Mouse (Mus musculus): ENCODE results near the gene Cpd. TPM values are rescaled to one million over a fixed set of nuclear protein-coding genes. Genes with fewer than 3 reads are reported as not detected.

Gene Cpd
- total and polyA plus RNA-seq, 3 experiments, result 11.2 to 28.5 (median 27.7) TPM

GRCm38 (mm10) chr11:76891171-76891570 is 44.4 kb upstream of the Cpd start:
- in situ Hi-C loops (cut with MboI; ENCODE audit: low pct_ligation_motif_present, low pct_unique_long_range_greater_than_20kb, low sequenced_read_pairs), result loop anchor here (5.0 to 10.0 kb wide), 2 partner anchors 104 to 196 kb away; no protein-coding TSS in a partner anchor
- H3K27me3 ChIP-seq (replicated peaks), result no peaks in the 10 kb centered on the region

DNA sequence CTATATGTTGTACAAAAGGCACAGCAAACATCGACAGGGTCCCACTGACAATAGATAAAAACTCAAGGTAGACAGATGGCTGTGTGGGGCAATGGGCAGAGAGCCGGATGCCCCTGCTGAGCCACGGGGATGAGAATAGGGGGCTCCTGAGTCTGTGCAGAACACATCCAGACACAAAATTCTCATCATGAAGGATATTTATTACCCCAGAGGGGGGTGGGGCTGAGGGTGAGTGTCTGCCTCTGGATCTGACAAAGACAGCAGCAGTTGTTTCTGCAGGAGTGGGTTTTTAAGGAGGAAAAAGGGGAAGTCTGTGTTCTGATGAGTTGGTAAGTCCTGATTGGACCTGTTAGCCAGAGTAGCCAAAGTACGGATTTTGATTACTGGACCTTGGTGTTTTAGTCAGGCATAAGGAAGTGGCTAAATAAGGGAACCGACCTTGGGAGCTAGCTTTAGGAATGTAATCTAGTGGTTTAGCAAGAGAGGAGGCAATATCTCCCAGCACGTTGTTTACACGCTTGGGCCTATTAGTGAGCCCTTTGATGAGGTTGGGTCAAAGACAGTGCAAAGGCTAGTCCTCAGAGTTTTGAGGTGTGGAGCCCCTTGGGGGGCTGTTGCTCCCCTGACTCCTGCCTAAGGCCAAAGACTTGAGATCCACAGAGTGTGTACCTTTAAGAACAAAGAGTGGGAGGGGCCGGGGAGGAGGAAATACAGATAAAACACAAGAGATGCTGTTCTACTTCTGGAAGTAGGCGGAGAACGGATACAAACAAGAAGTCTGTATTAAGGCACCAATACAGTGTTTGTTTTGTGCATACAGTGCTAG is 42.7 kb upstream of the Cpd start:
- H3K27me3 ChIP-seq (replicated peaks), result no peaks in the 10 kb centered on the region
- no peak overlapping the region for H3K9ac ChIP-seq (ENCODE audit: insufficient read depth, low read depth)
- TF ChIP-seq ZNF384 (IDR thresholded peaks at IDR 0.05; ENCODE audit: low read depth, low read length), result no peak
- no peak for TF ChIP-seq ZC3H11A (IDR thresholded peaks at IDR 0.05; ENCODE audit: low read depth, low read length)
- TF ChIP-seq CTCF (conservative IDR thresholded peaks at IDR 0.05 in 1 of 2, IDR thresholded peaks at IDR 0.05 in 1 of 2; ENCODE audit: low read depth in 2 of 2, low read length in 2 of 2), result no peak
- no peak for TF ChIP-seq RAD21 (IDR thresholded peaks at IDR 0.05; ENCODE audit: low read depth, low read length)
- TF ChIP-seq NRF1 (IDR thresholded peaks at IDR 0.05; ENCODE audit: low read depth, low read length), result no peak
- TF ChIP-seq SMC3 (IDR thresholded peaks at IDR 0.05; ENCODE audit: low read depth, low read length), result no peak
- TF ChIP-seq USF1 (IDR thresholded peaks at IDR 0.05; ENCODE audit: low read depth, low read length), result no peak
- TF ChIP-seq MEF2A (IDR thresholded peaks at IDR 0.05; ENCODE audit: borderline replicate concordance, low read depth, low read length), result no peak
- TF ChIP-seq POLR2A (IDR thresholded peaks at IDR 0.05; ENCODE audit: low read depth, low read length), result no peak
- TF ChIP-seq ELF1 (IDR thresholded peaks at IDR 0.05; ENCODE audit: low read depth, low read length), result no peak
- no peak for TF ChIP-seq NELFE (IDR thresholded peaks at IDR 0.05; ENCODE audit: low read depth, low read length)
- no peak for TF ChIP-seq PAX5 (IDR thresholded peaks at IDR 0.05; ENCODE audit: low read length)
- no peak for TF ChIP-seq ZKSCAN1 (IDR thresholded peaks at IDR 0.05; ENCODE audit: borderline replicate concordance, low read depth, low read length)
- TF ChIP-seq BHLHE40 (IDR thresholded peaks at IDR 0.05; ENCODE audit: low read depth, low read length), result no peak
- TF ChIP-seq MAFK (IDR thresholded peaks at IDR 0.05; ENCODE audit: insufficient replicate concordance, low read length), result no peak
- TF ChIP-seq TBP (conservative IDR thresholded peaks at IDR 0.05; ENCODE audit: low read depth, low read length), result no peak
- no peak for TF ChIP-seq E2F4 (IDR thresholded peaks at IDR 0.05; ENCODE audit: insufficient replicate concordance, low read depth, low read length)
- no peaks in the 10 kb centered on the region for H3K79me2 ChIP-seq (replicated peaks; ENCODE audit: control insufficient read depth, extremely low read depth, insufficient read depth, poor library complexity, severe bottlenecking)
- H3K27ac ChIP-seq (ENCODE audit: insufficient read depth, low read depth), result no peak overlapping the region
- no peak for DNase-seq (ENCODE audit: extremely low read depth)
- peaks cover 9 to 36% of the 10 kb centered on the region in 2 experiments; a peak in 3 of 4 replicates for H3K4me1 ChIP-seq (ENCODE audit: control insufficient read depth in 1 of 2, insufficient read depth in 2 of 2)
- no peaks in the 10 kb centered on the region for H3K36me3 ChIP-seq (replicated peaks in 1 of 2; ENCODE audit: control insufficient read depth in 1 of 2, insufficient read depth in 1 of 2, low read length in 1 of 2)
- in situ Hi-C loops (cut with MboI; ENCODE audit: low pct_ligation_motif_present, low pct_unique_long_range_greater_than_20kb, low sequenced_read_pairs) (loop anchor here (5.0 to 10.0 kb wide), 2 partner anchors 102 to 195 kb away; no protein-coding TSS in a partner anchor), dilution Hi-C loops (cut with MboI; ENCODE audit: extremely low pct_ligation_motif_present, extremely low pct_unique_long_range_greater_than_20kb, low sequenced_read_pairs) (no loop called here)
- no peaks in the 10 kb centered on the region for H3K9me3 ChIP-seq (replicated peaks; ENCODE audit: low read length)
- H3K4me2 ChIP-seq (ENCODE audit: insufficient read depth, low read depth, poor library complexity, severe bottlenecking), result no peak overlapping the region
- H3K4me3 ChIP-seq (replicated peaks in 1 of 3; ENCODE audit: low read depth in 2 of 3, low read length in 2 of 3, poor library complexity in 1 of 3), result no peak overlapping the region

More at GRCm38 (mm10) chr11:76891171-76891570, 44.4 kb upstream of the Cpd start:
- no peak for DNase-seq (ENCODE audit: extremely low read depth)
- Histone ChIP-seq H3K79me2 (replicated peaks; ENCODE audit: control insufficient read depth, extremely low read depth, insufficient read depth, poor library complexity, severe bottlenecking) (no peaks in the 10 kb centered on the region), H3K9ac (ENCODE audit: insufficient read depth, low read depth) (no peak overlapping the region), H3K9me3 (replicated peaks; ENCODE audit: low read length) (no peaks in the 10 kb centered on the region), H3K4me3 (replicated peaks in 1 of 3; ENCODE audit: low read depth in 2 of 3, low read length in 2 of 3, poor library complexity in 1 of 3) (no peak overlapping the region), H3K4me2 (ENCODE audit: insufficient read depth, low read depth, poor library complexity, severe bottlenecking) (no peak overlapping the region), H3K27ac (ENCODE audit: insufficient read depth, low read depth) (no peak overlapping the region), H3K36me3 (replicated peaks in 1 of 2; ENCODE audit: control insufficient read depth in 1 of 2, insufficient read depth in 1 of 2, low read length in 1 of 2) (no peaks in the 10 kb centered on the region), H3K4me1 (ENCODE audit: control insufficient read depth in 1 of 2, insufficient read depth in 2 of 2) (peaks cover 9 to 37% of the 10 kb centered on the region in 2 experiments; a peak in 3 of 4 replicates)
- dilution Hi-C loops (cut with MboI; ENCODE audit: extremely low pct_ligation_motif_present, extremely low pct_unique_long_range_greater_than_20kb, low sequenced_read_pairs), result no loop called here
- TF ChIP-seq JUND (conservative IDR thresholded peaks at IDR 0.05; ENCODE audit: low read depth, low read length) (no peak), MAFK (IDR thresholded peaks at IDR 0.05; ENCODE audit: insufficient replicate concordance, low read length) (no peak), NRF1 (IDR thresholded peaks at IDR 0.05; ENCODE audit: low read depth, low read length) (no peak), TBP (conservative IDR thresholded peaks at IDR 0.05; ENCODE audit: low read depth, low read length) (no peak), EP300 (IDR thresholded peaks at IDR 0.05; ENCODE audit: low read length) (no peak), MAX (IDR thresholded peaks at IDR 0.05; ENCODE audit: low read length) (no peak), RAD21 (IDR thresholded peaks at IDR 0.05; ENCODE audit: low read depth, low read length) (no peak), MEF2A (IDR thresholded peaks at IDR 0.05; ENCODE audit: borderline replicate concordance, low read depth, low read length) (no peak), JUN (IDR thresholded peaks at IDR 0.05; ENCODE audit: insufficient read depth, low read depth, low read length) (no peak), SMC3 (IDR thresholded peaks at IDR 0.05; ENCODE audit: low read depth, low read length) (no peak), CHD2 (IDR thresholded peaks at IDR 0.05; ENCODE audit: low read length) (no peak), NELFE (IDR thresholded peaks at IDR 0.05; ENCODE audit: low read depth, low read length) (no peak), MYC (IDR thresholded peaks at IDR 0.05; ENCODE audit: low read depth, low read length) (no peak), ZKSCAN1 (IDR thresholded peaks at IDR 0.05; ENCODE audit: borderline replicate concordance, low read depth, low read length) (no peak), RCOR1 (conservative IDR thresholded peaks at IDR 0.05; ENCODE audit: low read depth, low read length) (no peak), HCFC1 (IDR thresholded peaks at IDR 0.05; ENCODE audit: low read depth, low read length) (no peak), CTCF (conservative IDR thresholded peaks at IDR 0.05 in 1 of 2, IDR thresholded peaks at IDR 0.05 in 1 of 2; ENCODE audit: low read depth in 2 of 2, low read length in 2 of 2) (no peak)

Measured in CH12.LX (cell line).